Mouse (Mus musculus): ENCODE measurements around the gene Chchd2. TPM values are rescaled to one million over a fixed set of nuclear protein-coding genes. Genes with fewer than 3 reads are reported as not detected.
"Not testable (repeated sequence)": the region's sequence is repeated elsewhere in the genome, so short reads cannot be mapped to it uniquely, and the experiment has no call there.

Chchd2 gene
- polyA plus RNA-seq, 1 experiment, result 90.6 TPM

- H3K4me3 ChIP-seq (replicated peaks), result no peak overlapping the region
- no peaks in the 10 kb centered on the region for H3K27me3 ChIP-seq (ENCODE audit: control insufficient read depth)
- TF ChIP-seq TAL1 (IDR thresholded peaks at IDR 0.05; ENCODE audit: low read length), result no peak
- TF ChIP-seq GATA1 (IDR thresholded peaks at IDR 0.05; ENCODE audit: low read length), result no peak
- no peaks in the 10 kb centered on the region for H3K9me3 ChIP-seq (ENCODE audit: control insufficient read depth, low read length)
- peaks cover 15% of the 10 kb centered on the region for H3K4me1 ChIP-seq (ENCODE audit: control insufficient read depth)
- H3K36me3 ChIP-seq (ENCODE audit: control insufficient read depth), result no peaks in the 10 kb centered on the region
Measured at GRCm38 (mm10) chr5:129918065-129918651, 30.9 kb upstream of the Chchd2 start.

GRCm38 (mm10) chr5:129915491-129915890, 28.2 kb upstream of the Chchd2 start:
- not testable (repeated sequence) for H3K9me3 ChIP-seq (ENCODE audit: control insufficient read depth, low read length); H3K36me3 ChIP-seq (ENCODE audit: control insufficient read depth); H3K27me3 ChIP-seq (ENCODE audit: control insufficient read depth); H3K4me3 ChIP-seq (replicated peaks)
- peaks cover 15% of the 10 kb centered on the region for H3K4me1 ChIP-seq (ENCODE audit: control insufficient read depth)

GRCm38 (mm10) chr5:129914024-129914423, 26.8 kb upstream of the Chchd2 start:
- Histone ChIP-seq H3K36me3 (ENCODE audit: control insufficient read depth) (no peaks in the 10 kb centered on the region), H3K4me1 (ENCODE audit: control insufficient read depth) (peaks cover 20% of the 10 kb centered on the region), H3K4me3 (replicated peaks) (no peak overlapping the region), H3K27me3 (ENCODE audit: control insufficient read depth) (peaks cover 12% of the 10 kb centered on the region), H3K9me3 (ENCODE audit: control insufficient read depth, low read length) (no peaks in the 10 kb centered on the region)
- TF ChIP-seq GATA1 (IDR thresholded peaks at IDR 0.05; ENCODE audit: low read length), result no peak
- no peak for TF ChIP-seq TAL1 (IDR thresholded peaks at IDR 0.05; ENCODE audit: low read length)

- Histone ChIP-seq H3K4me1 (ENCODE audit: control insufficient read depth) (peaks cover 26% of the 10 kb centered on the region), H3K27me3 (ENCODE audit: control insufficient read depth) (peaks cover 17% of the 10 kb centered on the region), H3K4me3 (replicated peaks) (no peak overlapping the region), H3K36me3 (ENCODE audit: control insufficient read depth) (no peaks in the 10 kb centered on the region), H3K9me3 (ENCODE audit: control insufficient read depth, low read length) (no peaks in the 10 kb centered on the region)
- TF ChIP-seq TAL1 (IDR thresholded peaks at IDR 0.05; ENCODE audit: low read length) (no peak), GATA1 (IDR thresholded peaks at IDR 0.05; ENCODE audit: low read length) (no peak)
Measured at GRCm38 (mm10) chr5:129909591-129909990, 22.3 kb upstream of the Chchd2 start.

- H3K4me3 ChIP-seq (replicated peaks), result peak overlapping the region; percentile 81
- H3K9me3 ChIP-seq (ENCODE audit: control insufficient read depth, low read length), result no peaks in the 10 kb centered on the region
- TF ChIP-seq GATA1 (IDR thresholded peaks at IDR 0.05; ENCODE audit: low read length) (no peak), TAL1 (IDR thresholded peaks at IDR 0.05; ENCODE audit: low read length) (no peak)
- H3K36me3 ChIP-seq (ENCODE audit: control insufficient read depth), result no peaks in the 10 kb centered on the region
- H3K27me3 ChIP-seq (ENCODE audit: control insufficient read depth), result peaks cover 17% of the 10 kb centered on the region
- H3K4me1 ChIP-seq (ENCODE audit: control insufficient read depth), result peaks cover 26% of the 10 kb centered on the region
Measured at GRCm38 (mm10) chr5:129909147-129909546, 21.9 kb upstream of the Chchd2 start.

- peaks cover 23% of the 10 kb centered on the region for H3K4me1 ChIP-seq (ENCODE audit: control insufficient read depth)
- H3K9me3 ChIP-seq (ENCODE audit: control insufficient read depth, low read length), result no peaks in the 10 kb centered on the region
- peak within 1 kb of the TSS; percentile 81 for H3K4me3 ChIP-seq (replicated peaks)
- no peaks in the 10 kb centered on the region for H3K36me3 ChIP-seq (ENCODE audit: control insufficient read depth)
- peaks cover 17% of the 10 kb centered on the region for H3K27me3 ChIP-seq (ENCODE audit: control insufficient read depth)
- TF ChIP-seq TAL1 (IDR thresholded peaks at IDR 0.05; ENCODE audit: low read length), result no peak
- no peak for TF ChIP-seq GATA1 (IDR thresholded peaks at IDR 0.05; ENCODE audit: low read length)
Measured at GRCm38 (mm10) chr5:129908242-129908965, 21.1 kb upstream of the Chchd2 start, which contains the start of gene Nupr1l. TSS of gene Nupr1l (plus strand) at chr5:129908540.

GRCm38 (mm10) chr5:129907775-129908174, 20.5 kb upstream of the Chchd2 start:
- Histone ChIP-seq H3K27me3 (ENCODE audit: control insufficient read depth) (peaks cover 17% of the 10 kb centered on the region), H3K9me3 (ENCODE audit: control insufficient read depth, low read length) (no peaks in the 10 kb centered on the region), H3K4me3 (replicated peaks) (peak overlapping the region; percentile 81), H3K4me1 (ENCODE audit: control insufficient read depth) (peaks cover 22% of the 10 kb centered on the region), H3K36me3 (ENCODE audit: control insufficient read depth) (no peaks in the 10 kb centered on the region)
- TF ChIP-seq GATA1 (IDR thresholded peaks at IDR 0.05; ENCODE audit: low read length) (no peak), TAL1 (IDR thresholded peaks at IDR 0.05; ENCODE audit: low read length) (no peak)

- TF ChIP-seq GATA1 (IDR thresholded peaks at IDR 0.05; ENCODE audit: low read length) (no peak), TAL1 (IDR thresholded peaks at IDR 0.05; ENCODE audit: low read length) (no peak)
Measured at GRCm38 (mm10) chr5:129898449-129898848, 11.2 kb upstream of the Chchd2 start, which contains the start of gene Phkg1. TSS of gene Phkg1 (minus strand) at chr5:129898549.

GRCm38 (mm10) chr5:129895198-129896088, 8.2 kb upstream of the Chchd2 start, which contains the start of gene Zbed5:
TSS of gene Zbed5 (plus strand) at chr5:129895723.
- peaks cover 22% of the 10 kb centered on the region for H3K4me1 ChIP-seq (ENCODE audit: control insufficient read depth)
- no peaks in the 10 kb centered on the region for H3K36me3 ChIP-seq (ENCODE audit: control insufficient read depth)
- 0 out of 2 replicates have a peak, but pooled peaks cover 3% of the 10 kb centered on the region for H3K27me3 ChIP-seq (ENCODE audit: control insufficient read depth)
- TF ChIP-seq TAL1 (IDR thresholded peaks at IDR 0.05; ENCODE audit: low read length), result no peak
- TF ChIP-seq GATA1 (IDR thresholded peaks at IDR 0.05; ENCODE audit: low read length), result no peak
- peaks cover 2% of the 10 kb centered on the region for H3K9me3 ChIP-seq (ENCODE audit: control insufficient read depth, low read length)
- peak within 1 kb of the TSS; percentile 60 for H3K4me3 ChIP-seq (replicated peaks)

More at GRCm38 (mm10) chr5:129898449-129898848, 11.2 kb upstream of the Chchd2 start, which contains the start of gene Phkg1:
- Histone ChIP-seq H3K36me3 (ENCODE audit: control insufficient read depth) (no peaks in the 10 kb centered on the region), H3K4me3 (replicated peaks) (no peak within 1 kb of the TSS), H3K9me3 (ENCODE audit: control insufficient read depth, low read length) (no peaks in the 10 kb centered on the region), H3K4me1 (ENCODE audit: control insufficient read depth) (peaks cover 16% of the 10 kb centered on the region), H3K27me3 (ENCODE audit: control insufficient read depth) (no peaks in the 10 kb centered on the region)

GRCm38 (mm10) chr5:129890390-129890789, 3.1 kb upstream of the Chchd2 start:
- H3K4me1 ChIP-seq (ENCODE audit: control insufficient read depth), result peaks cover 24% of the 10 kb centered on the region
- not testable (repeated sequence) for H3K36me3 ChIP-seq (ENCODE audit: control insufficient read depth); H3K9me3 ChIP-seq (ENCODE audit: control insufficient read depth, low read length); H3K27me3 ChIP-seq (ENCODE audit: control insufficient read depth); H3K4me3 ChIP-seq (replicated peaks)
